ENCODE assay signal across 8 mouse cellular contexts in genomic region chr4:133574843-133575202, GRCm38 (mm10). TPM values are rescaled to one million over a fixed set of nuclear protein-coding genes. Genes with fewer than 3 reads are reported as not detected.
DNase-seq lines count a peak whose midpoint lies in the region; ATAC-seq and TF ChIP-seq lines count a peak whose summit lies in the region.

No protein-coding gene starts in this region.

- WGBS in embryonic facial prominence, embryonic 11.5 days = under 1% methylated on average over 41 of the region's 41 CpGs
- WGBS in intestine, embryonic 15.5 days = under 1% methylated on average over 41 of the region's 41 CpGs

- H3K36me3 ChIP-seq in embryonic facial prominence, embryonic 11.5 days (replicated peaks; ENCODE audit: control insufficient read depth, insufficient read depth, low read depth, low read length) = no peaks in the 10 kb centered on the region; the same call in 1 of the 2 replicates
- peaks cover 12% of the 10 kb centered on the region; the same call in 1 of the 2 replicates for H3K36me3 ChIP-seq in intestine, embryonic 15.5 days
- no peaks in the 10 kb centered on the region for H3K36me3 ChIP-seq in myocyte (ENCODE audit: control insufficient read depth, insufficient read depth)

- peak overlapping the region; percentile 89 for H3K4me2 ChIP-seq in embryonic facial prominence, embryonic 11.5 days (ENCODE audit: low read depth, low read length)
- H3K4me2 ChIP-seq in intestine, embryonic 15.5 days (replicated peaks) = peak overlapping the region; percentile 89
- H3K4me2 ChIP-seq in myocyte (ENCODE audit: low read depth) = peak overlapping the region; percentile 79

- DNase-seq in layer of hippocampus, adult 2 months (ENCODE audit: low spot score in 2 of 2) = no peak
- no peak for DNase-seq in layer of hippocampus, adult 9-10 months (ENCODE audit: low spot score)
- no peak for DNase-seq in embryonic facial prominence, embryonic 11.5 days (ENCODE audit: low spot score)
- DNase-seq in urinary bladder, postnatal 4 days (ENCODE audit: low spot score in 2 of 2) = no peak
- DNase-seq in right cerebral cortex, postnatal 10 days (ENCODE audit: low spot score in 2 of 2) = no peak
- no peak for DNase-seq in layer of hippocampus, postnatal 36 days

- no peaks in the 10 kb centered on the region for H3K9me3 ChIP-seq in embryonic facial prominence, embryonic 11.5 days (replicated peaks; ENCODE audit: control insufficient read depth, low read length)
- no peaks in the 10 kb centered on the region for H3K9me3 ChIP-seq in intestine, embryonic 15.5 days

- peaks cover 6% of the 10 kb centered on the region for H3K79me2 ChIP-seq in myocyte (ENCODE audit: control insufficient read depth, insufficient read depth)

- H3K4me3 ChIP-seq in layer of hippocampus, adult 2 months = peak overlapping the region; percentile 93
- peak overlapping the region; percentile 98 for H3K4me3 ChIP-seq in embryonic facial prominence, embryonic 11.5 days (ENCODE audit: low read depth, low read length)
- H3K4me3 ChIP-seq in intestine, embryonic 15.5 days (replicated peaks) = peak overlapping the region; percentile 99
- peak overlapping the region; percentile 67 for H3K4me3 ChIP-seq in myocyte

- peak overlapping the region; percentile 20 for H3ac ChIP-seq in myocyte (ENCODE audit: control insufficient read depth, insufficient read length)

- no peak for TF ChIP-seq POLR2A in myocyte (IDR thresholded peaks at IDR 0.05; ENCODE audit: insufficient read length, low read depth)

- H3K4me1 ChIP-seq in embryonic facial prominence, embryonic 11.5 days (ENCODE audit: control insufficient read depth, insufficient read depth, low read length) = no peaks in the 10 kb centered on the region
- H3K4me1 ChIP-seq in intestine, embryonic 15.5 days (replicated peaks) = peaks cover 8% of the 10 kb centered on the region; the same call in 1 of the 2 replicates

- ATAC-seq in embryonic facial prominence, embryonic 11.5 days (replicated peaks; ENCODE audit: insufficient number of reproducible peaks, low FRiP score, low TSS enrichment, low read depth) = 0 out of 2 replicates have a peak, but pooled peaks have one; percentile 8
- ATAC-seq in intestine, embryonic 15.5 days = peak; percentile 57

- no peaks in the 10 kb centered on the region for H3K27me3 ChIP-seq in embryonic facial prominence, embryonic 11.5 days (ENCODE audit: control insufficient read depth, insufficient read depth, low read length)
- no peaks in the 10 kb centered on the region for H3K27me3 ChIP-seq in intestine, embryonic 15.5 days (replicated peaks)
- no peaks in the 10 kb centered on the region for H3K27me3 ChIP-seq in myocyte (ENCODE audit: control insufficient read depth, insufficient read depth, insufficient read length)

- H3K9ac ChIP-seq in embryonic facial prominence, embryonic 11.5 days (replicated peaks; ENCODE audit: low read length) = peak overlapping the region; percentile 91
- peak overlapping the region; percentile 94 for H3K9ac ChIP-seq in intestine, embryonic 15.5 days

- peak overlapping the region; percentile 88 for H3K27ac ChIP-seq in layer of hippocampus, adult 2 months
- H3K27ac ChIP-seq in embryonic facial prominence, embryonic 11.5 days (replicated peaks; ENCODE audit: low read depth, low read length) = no peak overlapping the region; the same call in 1 of the 2 replicates
- peak overlapping the region; percentile 87 for H3K27ac ChIP-seq in intestine, embryonic 15.5 days

- TF ChIP-seq CTCF in layer of hippocampus, adult 2 months (conservative IDR thresholded peaks at IDR 0.05) = no peak

TF ChIP-seq in myocyte, 11 proteins besides CTCF, POLR2A, EP300 and RAD21:
- TF ChIP-seq POLR2AphosphoS2 (IDR thresholded peaks at IDR 0.05; ENCODE audit: insufficient read length, low read depth) (no peak), MYOG (IDR thresholded peaks at IDR 0.05; ENCODE audit: control insufficient read depth in 1 of 3, insufficient read depth in 1 of 3, insufficient read length in 2 of 3, low read depth in 2 of 3) (no peak), E2F4 (IDR thresholded peaks at IDR 0.05; ENCODE audit: insufficient read depth) (no peak), TCF3 (IDR thresholded peaks at IDR 0.05; ENCODE audit: insufficient read length, low read depth) (no peak), USF1 (IDR thresholded peaks at IDR 0.05; ENCODE audit: low read depth) (no peak), SRF (IDR thresholded peaks at IDR 0.05; ENCODE audit: control insufficient read depth, insufficient read length, low read depth) (no peak), MAX (IDR thresholded peaks at IDR 0.05; ENCODE audit: low read depth) (no peak), REST (IDR thresholded peaks at IDR 0.05; ENCODE audit: insufficient read depth, insufficient read length) (no peak), MYOD1 (IDR thresholded peaks at IDR 0.05; ENCODE audit: control insufficient read depth in 1 of 3, insufficient read length in 2 of 3, low read depth in 2 of 3) (no peak), CEBPB (IDR thresholded peaks at IDR 0.05; ENCODE audit: insufficient read depth, poor library complexity, severe bottlenecking) (no peak), TCF12 (IDR thresholded peaks at IDR 0.05; ENCODE audit: insufficient read depth, poor library complexity, severe bottlenecking) (no peak)

RNA-seq across cellular contexts. Expression of gene Gpatch3, which starts 0.3 kb away (rescaled TPM):
- total RNA-seq in layer of hippocampus, adult 2 months (2021) = 10 to 100 TPM in 1 of 2 experiments, 1 to 10 TPM in 1; 6.5 to 10.3 TPM
- 7.3 and 8.6 TPM in 2 replicates for polyA plus RNA-seq in embryonic facial prominence, embryonic 11.5 days (2014; fragmentation: Nextera tagmentation; extraction: Ambion mirVana)
- polyA plus RNA-seq in intestine, embryonic 15.5 days (2015; fragmentation: Nextera tagmentation; extraction: Ambion mirVana) = 6.7 and 7.1 TPM in 2 replicates
- polyA plus RNA-seq in myocyte (2012; fragmentation: generic; extraction: Trizol) = 4.1 TPM
- 1 to 10 TPM; 7.0 to 7.2 TPM for total RNA-seq in layer of hippocampus, postnatal 36 days (2021)

RNA-seq across cellular contexts. Expression of gene Gpn2, which starts 9.3 kb away (rescaled TPM):
- total RNA-seq in layer of hippocampus, adult 2 months (2021) = 10 to 100 TPM; 10.7 to 11.6 TPM
- polyA plus RNA-seq in embryonic facial prominence, embryonic 11.5 days (2014; fragmentation: Nextera tagmentation; extraction: Ambion mirVana) = 23.6 and 26.6 TPM in 2 replicates
- polyA plus RNA-seq in intestine, embryonic 15.5 days (2015; fragmentation: Nextera tagmentation; extraction: Ambion mirVana) = 16.5 and 19.8 TPM in 2 replicates
- 32.2 TPM for polyA plus RNA-seq in myocyte (2012; fragmentation: generic; extraction: Trizol)
- total RNA-seq in layer of hippocampus, postnatal 36 days (2021) = 10 to 100 TPM; 10.1 to 10.3 TPM

RNA-seq across cellular contexts. Expression of gene Nr0b2, which starts 21.6 kb away (rescaled TPM):
- not detected for total RNA-seq in layer of hippocampus, adult 2 months (2021)
- not detected in 2 replicates for polyA plus RNA-seq in embryonic facial prominence, embryonic 11.5 days (2014; fragmentation: Nextera tagmentation; extraction: Ambion mirVana)
- polyA plus RNA-seq in intestine, embryonic 15.5 days (2015; fragmentation: Nextera tagmentation; extraction: Ambion mirVana) = 7.5 and 8.1 TPM in 2 replicates
- polyA plus RNA-seq in myocyte (2012; fragmentation: generic; extraction: Trizol) = not detected
- total RNA-seq in layer of hippocampus, postnatal 36 days (2021) = not detected

RNA-seq across cellular contexts. Expression of gene Sfn, which starts 27.1 kb away (rescaled TPM):
- total RNA-seq in layer of hippocampus, adult 2 months (2021) = 1 to 10 TPM; 1.6 to 1.8 TPM
- polyA plus RNA-seq in embryonic facial prominence, embryonic 11.5 days (2014; fragmentation: Nextera tagmentation; extraction: Ambion mirVana) = 32.4 and 36.4 TPM in 2 replicates
- 47.4 and 51.0 TPM in 2 replicates for polyA plus RNA-seq in intestine, embryonic 15.5 days (2015; fragmentation: Nextera tagmentation; extraction: Ambion mirVana)
- polyA plus RNA-seq in myocyte (2012; fragmentation: generic; extraction: Trizol) = 0.56 TPM
- total RNA-seq in layer of hippocampus, postnatal 36 days (2021) = 1 to 10 TPM; 1.5 to 1.9 TPM

RNA-seq across cellular contexts. Expression of gene Nudc, which starts 29.0 kb away (rescaled TPM):
- total RNA-seq in layer of hippocampus, adult 2 months (2021) = 100 to 1,000 TPM; 123 to 128 TPM
- 308 and 322 TPM in 2 replicates for polyA plus RNA-seq in embryonic facial prominence, embryonic 11.5 days (2014; fragmentation: Nextera tagmentation; extraction: Ambion mirVana)
- 280 and 288 TPM in 2 replicates for polyA plus RNA-seq in intestine, embryonic 15.5 days (2015; fragmentation: Nextera tagmentation; extraction: Ambion mirVana)
- polyA plus RNA-seq in myocyte (2012; fragmentation: generic; extraction: Trizol) = 130 TPM
- total RNA-seq in layer of hippocampus, postnatal 36 days (2021) = 100 to 1,000 TPM; 122 to 123 TPM
